ENCODE assay signal across 9 mouse cellular contexts in genomic region chr7:142458676-142459298, GRCm38 (mm10). TPM values are rescaled to one million over a fixed set of nuclear protein-coding genes. Genes with fewer than 3 reads are reported as not detected.
DNase-seq lines count a peak whose midpoint lies in the region; ATAC-seq and TF ChIP-seq lines count a peak whose summit lies in the region.
"Had no signal": no experiment of that assay in that cellular context is flagged by ENCODE, and none has a peak within 500 bp of the region (broad histone marks: within the 10 kb centered on the region; RNA-seq: fewer than 3 reads in every experiment).

No protein-coding gene starts in this region.

- no peak overlapping the region for H3K9ac ChIP-seq in hindbrain, embryonic 13.5 days
- no peak overlapping the region for H3K9ac ChIP-seq in hindbrain, embryonic 14.5 days
- H3K9ac ChIP-seq in stomach, embryonic 16.5 days (ENCODE audit: low read length), result peak overlapping the region; percentile 40

- no peak for ATAC-seq in hindbrain, embryonic 13.5 days (ENCODE audit: low FRiP score)
- ATAC-seq in hindbrain, embryonic 14.5 days (ENCODE audit: low FRiP score), result no peak
- ATAC-seq in stomach, embryonic 16.5 days (ENCODE audit: insufficient read depth, low FRiP score), result no peak

- 0 out of 2 replicates have a peak overlapping the region, but pooled peaks have one; percentile 64 for H3K27ac ChIP-seq in hindbrain, embryonic 13.5 days
- no peak overlapping the region for H3K27ac ChIP-seq in hindbrain, embryonic 14.5 days
- no peak overlapping the region for H3K27ac ChIP-seq in thymus, adult 2 months (ENCODE audit: control insufficient read depth, insufficient read depth, low read length)
- H3K27ac ChIP-seq in stomach, embryonic 16.5 days (ENCODE audit: low read length), result peak overlapping the region; percentile 95

- TF ChIP-seq POLR2A in thymus, adult 2 months (IDR thresholded peaks at IDR 0.05; ENCODE audit: control insufficient read depth, extremely low read depth, insufficient read depth, low read length, poor library complexity), result no peak

- peaks cover 20% of the 10 kb centered on the region for H3K4me1 ChIP-seq in hindbrain, embryonic 13.5 days (replicated peaks)
- H3K4me1 ChIP-seq in hindbrain, embryonic 14.5 days (replicated peaks; ENCODE audit: control insufficient read depth, insufficient read depth, low read length), result no peaks in the 10 kb centered on the region; the same call in 1 of the 2 replicates
- H3K4me1 ChIP-seq in thymus, adult 2 months (replicated peaks; ENCODE audit: control insufficient read depth, insufficient read depth, low read length), result peaks cover 58% of the 10 kb centered on the region
- peaks cover 33% of the 10 kb centered on the region for H3K4me1 ChIP-seq in stomach, embryonic 16.5 days (ENCODE audit: control insufficient read depth, insufficient read depth, low read length)

- TF ChIP-seq CTCF in thymus, adult 2 months (IDR thresholded peaks at IDR 0.05; ENCODE audit: borderline replicate concordance, control insufficient read depth, extremely low read depth, insufficient read depth, low read length, poor library complexity), result no peak

- no peaks in the 10 kb centered on the region for H3K36me3 ChIP-seq in hindbrain, embryonic 13.5 days
- H3K36me3 ChIP-seq in hindbrain, embryonic 14.5 days (replicated peaks; ENCODE audit: control insufficient read depth, insufficient read depth), result no peaks in the 10 kb centered on the region
- no peaks in the 10 kb centered on the region for H3K36me3 ChIP-seq in thymus, adult 2 months (ENCODE audit: control insufficient read depth, insufficient read depth, low read length)
- H3K36me3 ChIP-seq in stomach, embryonic 16.5 days (ENCODE audit: control insufficient read depth, insufficient read depth, low read length), result no peaks in the 10 kb centered on the region

- 0 out of 2 replicates have a peak, but pooled peaks cover 3% of the 10 kb centered on the region for H3K27me3 ChIP-seq in hindbrain, embryonic 13.5 days
- no peaks in the 10 kb centered on the region for H3K27me3 ChIP-seq in hindbrain, embryonic 14.5 days (ENCODE audit: control insufficient read depth, insufficient read depth, low read length)
- no peaks in the 10 kb centered on the region for H3K27me3 ChIP-seq in thymus, adult 2 months (ENCODE audit: control insufficient read depth, insufficient read depth, low read length)
- H3K27me3 ChIP-seq in stomach, embryonic 16.5 days (ENCODE audit: control insufficient read depth, insufficient read depth, low read length), result no peaks in the 10 kb centered on the region

- H3K4me2 ChIP-seq in hindbrain, embryonic 13.5 days, result no peak overlapping the region
- H3K4me2 ChIP-seq in hindbrain, embryonic 14.5 days (replicated peaks), result no peak overlapping the region
- no peak overlapping the region for H3K4me2 ChIP-seq in stomach, embryonic 16.5 days (ENCODE audit: low read depth, low read length)

- H3K4me3 ChIP-seq in hindbrain, embryonic 13.5 days, result no peak overlapping the region
- H3K4me3 ChIP-seq in hindbrain, embryonic 14.5 days (replicated peaks; ENCODE audit: low read length), result no peak overlapping the region
- H3K4me3 ChIP-seq in thymus, adult 2 months (ENCODE audit: control insufficient read depth, insufficient read depth, low read length), result no peak overlapping the region
- no peak overlapping the region for H3K4me3 ChIP-seq in stomach, embryonic 16.5 days (replicated peaks; ENCODE audit: low read length)
- H3K4me3 ChIP-seq: megakaryocyte, embryonic 14.5 days had no signal

- H3K9me3 ChIP-seq in hindbrain, embryonic 13.5 days, result no peaks in the 10 kb centered on the region
- no peaks in the 10 kb centered on the region for H3K9me3 ChIP-seq in hindbrain, embryonic 14.5 days (ENCODE audit: control insufficient read depth, low read length)
- no peaks in the 10 kb centered on the region for H3K9me3 ChIP-seq in stomach, embryonic 16.5 days (replicated peaks; ENCODE audit: control insufficient read depth, low read length)
- H3K9me3 ChIP-seq: megakaryocyte, embryonic 14.5 days had no signal

- 88% methylated on average over 5 of the region's 5 CpGs for WGBS in hindbrain, embryonic 13.5 days
- WGBS in hindbrain, embryonic 14.5 days, result 94% methylated on average over 5 of the region's 5 CpGs
- 91% methylated on average over 5 of the region's 5 CpGs for WGBS in thymus, adult 2 months
- 53% methylated on average over 5 of the region's 5 CpGs for WGBS in stomach, embryonic 16.5 days

- DNase-seq in hindbrain, embryonic 14.5 days (ENCODE audit: low spot score), result no peak
- peak; percentile 4 to 6 for DNase-seq in thymus, postnatal 36 days
- DNase-seq in thymus, adult 2 months, result no peak
- peak; percentile 32 for DNase-seq in induced T-regulatory cell, adult 2 months (ENCODE audit: low read depth)
- DNase-seq in frontal cortex, postnatal 36 days (ENCODE audit: low spot score in 2 of 2), result no peak
- DNase-seq in spleen, adult 12 weeks (ENCODE audit: low spot score), result no peak

RNA-seq across cellular contexts. Expression of gene Lsp1, which starts 1.8 kb away (rescaled TPM):
- polyA plus RNA-seq in hindbrain, embryonic 13.5 days (2015; fragmentation: Nextera tagmentation; extraction: Ambion mirVana), result 5.1 and 6.8 TPM in 2 replicates
- polyA plus RNA-seq in hindbrain, embryonic 14.5 days (2014; fragmentation: Nextera tagmentation; extraction: Ambion mirVana), result 4.8 and 8.2 TPM in 2 replicates
- 507 and 626 TPM in 2 replicates for polyA plus RNA-seq in thymus, adult 2 months (2012; rRNA removed)
- 216 and 235 TPM in 2 replicates for polyA plus RNA-seq in stomach, embryonic 16.5 days (2015; fragmentation: Nextera tagmentation; extraction: Ambion mirVana)

RNA-seq across cellular contexts. Expression of gene Tnni2, which starts 17.2 kb away (rescaled TPM):
- 1.4 and 1.8 TPM in 2 replicates for polyA plus RNA-seq in hindbrain, embryonic 13.5 days (2015; fragmentation: Nextera tagmentation; extraction: Ambion mirVana)
- polyA plus RNA-seq in hindbrain, embryonic 14.5 days (2014; fragmentation: Nextera tagmentation; extraction: Ambion mirVana), result 1.0 TPM in 1 of 2 replicates, not detected in the other
- polyA plus RNA-seq in thymus, adult 2 months (2012; rRNA removed), result 3.2 and 4.3 TPM in 2 replicates
- 20.2 and 217 TPM in 2 replicates for polyA plus RNA-seq in stomach, embryonic 16.5 days (2015; fragmentation: Nextera tagmentation; extraction: Ambion mirVana)

RNA-seq across cellular contexts. Expression of gene Syt8, which starts 24.1 kb away (rescaled TPM):
- polyA plus RNA-seq in hindbrain, embryonic 13.5 days (2015; fragmentation: Nextera tagmentation; extraction: Ambion mirVana), result not detected in 2 replicates
- polyA plus RNA-seq in hindbrain, embryonic 14.5 days (2014; fragmentation: Nextera tagmentation; extraction: Ambion mirVana), result not detected in 2 replicates
- polyA plus RNA-seq in thymus, adult 2 months (2012; rRNA removed), result 2.2 and 5.2 TPM in 2 replicates
- polyA plus RNA-seq in stomach, embryonic 16.5 days (2015; fragmentation: Nextera tagmentation; extraction: Ambion mirVana), result 31.1 and 50.1 TPM in 2 replicates

RNA-seq across cellular contexts. Expression of gene Tnnt3, which starts 39.8 kb away (rescaled TPM):
- polyA plus RNA-seq in hindbrain, embryonic 13.5 days (2015; fragmentation: Nextera tagmentation; extraction: Ambion mirVana), result 1.1 and 2.5 TPM in 2 replicates
- 1.2 and 1.6 TPM in 2 replicates for polyA plus RNA-seq in hindbrain, embryonic 14.5 days (2014; fragmentation: Nextera tagmentation; extraction: Ambion mirVana)
- polyA plus RNA-seq in thymus, adult 2 months (2012; rRNA removed), result 1.1 and 2.2 TPM in 2 replicates
- polyA plus RNA-seq in stomach, embryonic 16.5 days (2015; fragmentation: Nextera tagmentation; extraction: Ambion mirVana), result 12.0 and 208 TPM in 2 replicates

Comparison
In these comparisons a context has a peak if more than half of its experiments do, and no peak if none do; other contexts are left out.
1. H3K27ac ChIP-seq: peak in hindbrain, embryonic 13.5 days (single experiment) and stomach, embryonic 16.5 days (single experiment); none in hindbrain, embryonic 14.5 days (single experiment) and thymus, adult 2 months (single experiment).
2. DNase-seq: peak in thymus, postnatal 36 days (2 of 2) and induced T-regulatory cell, adult 2 months (single experiment); none in hindbrain, embryonic 14.5 days (single experiment), thymus, adult 2 months (single experiment), frontal cortex, postnatal 36 days (0 of 2) and spleen, adult 12 weeks (single experiment).
3. RNA of gene Lsp1, which starts 1.8 kb away (polyA plus RNA-seq): 507 to 626 TPM in thymus, adult 2 months and 216 to 235 TPM in stomach, embryonic 16.5 days; 4.8 to 8.2 TPM in hindbrain, embryonic 14.5 days and 5.1 to 6.8 TPM in hindbrain, embryonic 13.5 days; every median in the first group is over 10 times any median in the second.